Mouse (Mus musculus): Measurements from ENCODE around the gene Gm30191.

GRCm38 (mm10) chr4:134297369-134297768 is 50.6 kb downstream of the Gm30191 start:
- TF ChIP-seq CTCF (IDR thresholded peaks at IDR 0.05; ENCODE audit: low read depth) (no peak), EP300 (IDR thresholded peaks at IDR 0.05; ENCODE audit: low read depth) (no peak)

Measured in liver, embryonic 14.5 days (tissue).